Mouse (Mus musculus) liver, adult 2 months (tissue): ENCODE measurements at regions not wholly inside any gene's neighbourhood (a gene's known extent, or its start where the extent isn't known, plus 50 kb on each side); places are given as distances from the start of the nearest gene placed in this dataset.

Source experiments
- DNase-seq: peaks from one replicate; pipeline ENCODE4 v3.0.0-alpha.2; 2011; ENCODE audit warnings: low read depth, low spot score; ENCODE audit errors: extremely low read depth
- H3K27ac ChIP-seq: fragments of 200-500 bp; replicated peaks from 2 replicates; pipeline ENCODE4 v1.5.1; 2012; ENCODE audit warnings: low read depth, mild to moderate bottlenecking, control low read depth, inconsistent platforms, low read length; ENCODE audit not compliant: insufficient read depth
- H3K27me3 ChIP-seq: fragments of 200-500 bp; 2 replicates; pipeline ENCODE4 v1.6.1; 2012; ENCODE audit warnings: mild to moderate bottlenecking, moderate library complexity, low read length, inconsistent platforms; ENCODE audit not compliant: control insufficient read depth, insufficient read depth
- H3K36me3 ChIP-seq: fragments of 200-500 bp; 2 replicates; pipeline ENCODE4 v1.6.1; 2012; ENCODE audit warnings: low read length, inconsistent platforms; ENCODE audit not compliant: control insufficient read depth, insufficient read depth
- H3K4me1 ChIP-seq: fragments of 200-500 bp; 2 replicates; pipeline ENCODE4 v1.6.1; 2011; ENCODE audit warnings: low read length; ENCODE audit not compliant: control insufficient read depth, insufficient read depth
- H3K4me3 ChIP-seq: fragments of 200-500 bp; 2 replicates; pipeline ENCODE4 v1.5.1; 2011; ENCODE audit warnings: low read depth, mild to moderate bottlenecking, control low read depth, low read length, moderate library complexity; ENCODE audit not compliant: insufficient read depth
- H3K79me2 ChIP-seq: fragments of 200-500 bp; 2 replicates; pipeline ENCODE4 v1.6.1; 2012; ENCODE audit warnings: inconsistent platforms, mild to moderate bottlenecking, low read length, moderate library complexity; ENCODE audit not compliant: control insufficient read depth, insufficient read depth
- H3K9ac ChIP-seq: fragments of 200-500 bp; 2 replicates; pipeline ENCODE4 v1.6.1; 2012; ENCODE audit warnings: low read depth, mild to moderate bottlenecking, control low read depth, inconsistent platforms, low read length
- CTCF ChIP-seq: fragments of 200-500 bp; IDR thresholded peaks from 2 replicates; pipeline ENCODE4 v1.5.1; 2011; ENCODE audit warnings: low read depth, low read length, control low read depth
- POLR2A ChIP-seq: fragments of 200-500 bp; IDR thresholded peaks from 2 replicates; pipeline ENCODE4 v1.6.1; 2011; ENCODE audit warnings: low read length, control low read depth; ENCODE audit not compliant: insufficient read depth; ENCODE audit errors: extremely low read depth
- WGBS: fragments of 180-500 bp; shearing (Covaris S2); methylation state at CpG from one replicate; pipeline ENCODE4 v1.1.7; 2018; 5-methylcytosine and 5-hydroxymethylcytosine counted together

DNA sequence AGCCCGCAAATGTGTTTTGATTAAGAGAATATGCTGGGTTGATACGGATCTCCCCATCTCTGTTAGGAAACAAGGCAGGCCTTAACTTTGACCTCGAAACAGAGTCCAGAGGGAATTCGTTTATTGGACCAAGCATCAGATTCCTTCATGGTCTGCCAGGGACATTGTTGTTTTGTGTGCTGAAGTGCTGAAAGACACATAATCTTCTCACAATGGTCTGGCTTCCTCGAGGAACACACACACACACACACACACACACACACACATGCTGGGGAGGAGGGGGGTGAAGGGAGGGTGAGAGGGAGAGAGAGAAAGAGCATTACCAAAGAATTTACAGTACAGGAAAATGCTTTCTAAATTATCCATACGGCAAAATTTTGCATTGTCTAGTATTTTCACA, 556.5 kb upstream of the Slit2 start:
- Histone ChIP-seq H3K4me3 (no peak overlapping the region), H3K4me1 (no peaks in the 10 kb centered on the region), H3K79me2 (no peaks in the 10 kb centered on the region), H3K36me3 (no peaks in the 10 kb centered on the region), H3K9ac (no peak overlapping the region), H3K27me3 (no peaks in the 10 kb centered on the region), H3K27ac (no peak overlapping the region)
- no peak for DNase-seq
- WGBS, result 67% methylated on average over 6 of the region's 6 CpGs
- TF ChIP-seq CTCF, result no peak
- TF ChIP-seq POLR2A, result no peak

DNA sequence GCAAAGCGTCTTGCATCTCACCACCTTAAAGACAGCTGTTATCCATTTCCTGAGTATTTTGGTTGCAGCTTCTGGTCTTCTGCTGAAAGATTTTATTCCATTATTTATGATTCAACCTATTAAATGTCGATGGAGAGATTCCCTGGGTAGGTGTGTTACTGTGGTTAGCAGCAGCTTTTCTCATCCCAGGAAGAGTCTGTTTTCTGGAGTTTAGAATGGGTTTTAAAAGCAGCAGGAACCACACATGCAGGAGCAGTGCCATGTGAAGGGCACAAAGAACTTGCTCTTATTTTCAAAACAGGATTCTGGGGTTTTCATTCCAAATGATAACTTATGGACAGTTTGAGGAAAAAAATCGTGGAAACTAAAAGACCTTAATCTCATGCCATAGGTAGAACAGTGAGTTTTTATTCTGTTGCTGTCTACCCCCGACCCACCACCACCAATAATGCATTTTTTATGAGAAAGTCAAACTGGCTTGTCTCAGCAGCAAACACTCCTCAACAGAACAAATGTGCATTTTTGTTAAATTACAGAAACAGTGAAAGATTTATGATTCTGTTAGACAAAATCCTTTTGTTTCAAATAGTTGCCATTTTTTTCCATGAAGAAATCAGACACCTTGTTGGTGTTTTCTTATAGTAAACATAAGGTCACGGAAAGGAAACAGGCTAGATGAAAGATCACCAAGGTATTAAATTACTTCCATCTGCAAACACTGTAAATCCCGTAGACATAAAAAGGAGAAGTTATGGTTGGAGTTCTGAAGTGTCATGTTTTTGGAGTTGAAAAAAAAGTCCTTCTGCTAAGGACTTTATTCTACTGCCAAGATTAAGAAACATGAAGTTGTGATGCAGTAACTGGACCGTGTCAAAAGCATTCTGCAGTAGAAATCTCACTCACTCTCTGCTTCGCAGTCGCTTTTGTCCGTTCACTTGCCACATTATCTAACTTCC, 553.4 kb upstream of the Slit2 start:
- 81% methylated on average over 10 of the region's 10 CpGs for WGBS
- H3K27me3 ChIP-seq, result no peaks in the 10 kb centered on the region
- DNase-seq, result no peak
- no peaks in the 10 kb centered on the region for H3K79me2 ChIP-seq
- no peak overlapping the region for H3K27ac ChIP-seq
- H3K4me1 ChIP-seq, result no peaks in the 10 kb centered on the region
- no peak overlapping the region for H3K4me3 ChIP-seq
- H3K9ac ChIP-seq, result no peak overlapping the region
- no peaks in the 10 kb centered on the region for H3K36me3 ChIP-seq
- TF ChIP-seq CTCF (no peak), POLR2A (no peak)

DNA sequence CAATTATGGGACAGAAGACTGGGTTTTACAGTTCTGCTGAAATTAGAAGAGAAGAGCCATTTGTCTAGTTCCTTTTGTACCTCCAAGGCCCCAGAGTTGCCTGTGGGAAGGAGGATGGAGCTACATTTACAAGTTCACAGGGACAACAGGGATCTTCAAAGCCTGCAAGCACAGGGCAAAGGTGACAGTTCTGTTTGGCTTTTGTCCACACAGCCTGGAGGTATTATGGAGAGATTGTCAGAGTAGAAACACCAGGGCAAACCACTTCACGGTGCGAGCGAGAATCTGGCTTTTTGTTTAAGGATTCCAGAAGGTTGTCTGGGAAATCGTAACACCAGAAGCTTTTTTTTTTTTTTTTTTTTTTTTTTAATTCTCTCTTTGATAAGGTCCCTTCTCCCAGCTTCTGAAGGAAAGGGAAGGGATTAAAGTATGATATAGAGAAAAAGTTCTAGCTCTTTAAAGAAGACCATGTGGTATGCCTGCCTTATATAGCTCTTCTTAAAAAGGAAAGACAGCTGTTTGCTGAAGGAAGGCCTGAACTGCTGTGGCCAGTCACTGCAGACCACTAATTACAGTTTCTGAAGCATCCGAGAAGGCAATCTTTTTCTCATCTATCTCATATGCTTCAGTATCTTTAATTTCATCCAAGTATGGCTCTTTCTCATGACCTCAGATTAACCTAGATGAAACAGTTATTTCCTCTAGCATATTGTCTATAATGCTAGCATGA, 551.2 kb upstream of the Slit2 start:
- Histone ChIP-seq H3K27me3 (no peaks in the 10 kb centered on the region), H3K4me1 (no peaks in the 10 kb centered on the region), H3K79me2 (no peaks in the 10 kb centered on the region), H3K9ac (no peak overlapping the region), H3K36me3 (no peaks in the 10 kb centered on the region), H3K4me3 (no peak overlapping the region), H3K27ac (no peak overlapping the region)
- peak; percentile 2 for DNase-seq
- WGBS, result 32% methylated on average over 5 of the region's 5 CpGs
- TF ChIP-seq POLR2A (no peak), CTCF (no peak)

DNA sequence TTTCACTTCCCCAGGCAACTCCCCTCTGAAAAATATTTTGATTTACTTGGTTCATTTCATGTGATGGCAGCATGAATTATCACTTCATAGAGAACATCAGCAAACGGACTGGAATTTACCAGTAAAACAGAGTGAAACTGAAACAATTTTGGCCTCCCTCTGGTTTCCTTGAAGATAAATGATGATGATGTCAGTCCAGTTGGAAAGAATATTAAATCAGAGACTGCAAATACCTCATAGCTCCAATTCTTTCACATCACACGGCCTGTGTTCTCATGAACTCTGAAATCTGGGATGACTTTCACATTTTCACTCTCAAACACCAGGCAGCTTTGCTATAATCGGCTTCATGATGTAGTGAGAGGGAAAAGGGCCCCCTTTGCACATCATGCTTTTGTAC, 546.5 kb upstream of the Slit2 start:
- Histone ChIP-seq H3K36me3 (no peaks in the 10 kb centered on the region), H3K4me3 (no peak overlapping the region), H3K79me2 (no peaks in the 10 kb centered on the region), H3K27ac (no peak overlapping the region), H3K4me1 (no peaks in the 10 kb centered on the region), H3K9ac (no peak overlapping the region), H3K27me3 (no peaks in the 10 kb centered on the region)
- 71% methylated on average over 3 of the region's 3 CpGs for WGBS
- no peak for DNase-seq
- no peak for TF ChIP-seq POLR2A
- no peak for TF ChIP-seq CTCF

DNA sequence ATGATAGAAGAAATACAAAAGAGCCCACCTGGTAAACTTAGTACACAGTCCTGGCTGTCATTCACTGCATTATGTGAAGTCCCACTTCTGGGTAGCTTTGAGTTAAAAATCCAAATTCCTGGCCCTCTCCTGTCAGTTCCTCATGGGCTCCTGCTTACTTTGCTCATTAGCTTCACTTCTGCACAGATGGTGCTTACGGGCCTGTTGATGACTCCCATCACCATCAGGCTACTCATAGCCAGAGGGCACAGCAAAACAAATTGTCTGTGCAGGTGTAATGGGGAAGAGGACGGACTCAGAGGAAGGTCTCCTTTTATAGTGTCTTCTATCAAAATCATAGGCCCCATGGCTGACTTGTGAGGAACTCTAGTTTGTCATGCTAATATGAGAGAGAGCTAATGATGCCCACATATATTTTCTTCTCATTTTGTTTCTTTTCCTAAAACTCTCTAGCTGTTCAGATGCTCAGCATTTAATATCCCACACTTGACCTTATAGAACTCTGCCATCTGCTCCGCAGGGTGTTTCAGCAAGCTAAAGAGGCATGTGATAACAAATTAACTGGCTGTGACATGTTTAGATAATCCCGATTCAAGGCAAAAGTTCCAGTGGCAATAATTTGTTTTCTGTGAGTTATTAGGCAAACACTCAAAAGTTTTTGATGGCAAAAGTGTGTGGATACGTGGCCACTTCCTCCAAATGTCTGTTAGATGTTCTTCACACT, 536.5 kb upstream of the Slit2 start:
- H3K36me3 ChIP-seq, result no peaks in the 10 kb centered on the region
- 78% methylated on average over 5 of the region's 5 CpGs for WGBS
- no peaks in the 10 kb centered on the region for H3K4me1 ChIP-seq
- no peak for TF ChIP-seq CTCF
- TF ChIP-seq POLR2A, result no peak
- DNase-seq, result no peak
- H3K9ac ChIP-seq, result no peak overlapping the region
- no peak overlapping the region for H3K27ac ChIP-seq
- H3K4me3 ChIP-seq, result no peak overlapping the region
- no peaks in the 10 kb centered on the region for H3K79me2 ChIP-seq
- no peaks in the 10 kb centered on the region for H3K27me3 ChIP-seq

DNA sequence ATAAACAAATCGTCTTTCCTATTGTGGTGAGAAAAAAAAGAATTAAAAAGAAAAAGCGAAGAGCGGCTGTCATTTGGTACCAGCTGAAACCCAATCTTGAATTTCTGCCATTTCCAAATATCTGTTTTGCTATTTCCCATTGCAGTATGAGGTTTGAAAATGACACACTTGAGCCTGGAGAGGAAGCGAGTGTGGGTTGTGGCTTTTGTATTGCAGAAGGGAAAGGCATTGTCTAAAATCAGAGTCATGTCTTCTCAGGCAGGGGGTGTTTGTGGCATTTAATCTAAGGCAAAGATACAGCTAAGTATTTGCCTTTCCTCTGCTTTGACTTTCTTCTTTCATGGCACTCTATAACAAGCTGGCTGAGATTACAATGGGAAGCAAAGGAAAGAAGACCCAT, 518.1 kb upstream of the Slit2 start:
- no peaks in the 10 kb centered on the region for H3K4me1 ChIP-seq
- H3K9ac ChIP-seq, result no peak overlapping the region
- TF ChIP-seq CTCF, result no peak
- no peak for TF ChIP-seq POLR2A
- H3K27ac ChIP-seq, result no peak overlapping the region
- H3K27me3 ChIP-seq, result no peaks in the 10 kb centered on the region
- DNase-seq, result no peak
- no peaks in the 10 kb centered on the region for H3K36me3 ChIP-seq
- WGBS, result 91% methylated on average over 4 of the region's 4 CpGs
- no peak overlapping the region for H3K4me3 ChIP-seq
- H3K79me2 ChIP-seq, result no peaks in the 10 kb centered on the region
